In the genomic region with DNA sequence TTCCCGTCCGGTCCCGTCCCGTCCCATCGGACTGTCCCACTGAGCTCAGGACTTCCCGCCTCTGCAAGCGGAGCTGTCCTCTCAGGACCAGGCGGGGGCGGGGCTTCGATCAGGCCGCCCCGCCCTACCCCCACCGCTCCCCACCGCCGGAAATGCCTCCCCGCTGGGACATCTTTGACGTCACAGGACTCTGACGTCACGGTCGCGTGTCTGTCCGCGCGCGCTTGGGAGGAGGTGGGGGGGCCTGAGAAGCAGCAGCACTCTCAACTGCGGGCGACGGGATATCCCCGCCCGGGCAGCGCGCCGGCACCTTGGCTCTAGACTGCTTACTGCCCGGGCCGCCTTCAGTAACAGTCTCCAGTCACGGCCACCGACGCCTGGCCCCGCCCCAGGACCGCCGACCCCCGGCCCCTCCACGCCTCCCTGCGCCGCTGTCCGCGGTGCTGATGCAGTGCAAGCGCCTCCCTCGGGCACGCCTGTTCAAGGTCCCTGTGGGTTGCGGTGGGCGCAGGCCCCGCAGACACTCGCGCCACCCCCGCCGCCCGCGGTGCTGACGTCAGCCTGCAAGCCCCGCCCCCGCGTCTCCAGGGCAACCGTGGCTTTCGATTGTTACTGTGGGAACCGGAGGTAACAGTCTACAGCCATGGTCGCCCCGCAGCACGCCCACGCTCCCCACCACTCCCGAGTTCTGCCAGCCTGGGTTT, we compare ENCODE assay signal across 8 mouse cellular contexts. TPM values are rescaled to one million over a fixed set of nuclear protein-coding genes. Genes with fewer than 3 reads are reported as not detected.
DNase-seq lines count a peak whose midpoint lies in the region; ATAC-seq and TF ChIP-seq lines count a peak whose summit lies in the region.

No protein-coding gene starts in this region.

- no peak for TF ChIP-seq POLR2A in olfactory bulb, adult 2 months (IDR thresholded peaks at IDR 0.05; ENCODE audit: insufficient read depth, low read depth, low read length)
- 0 out of 2 replicates have a peak, but pooled peaks have one; percentile 26 for TF ChIP-seq POLR2A in thymus, adult 2 months (IDR thresholded peaks at IDR 0.05; ENCODE audit: control insufficient read depth, extremely low read depth, insufficient read depth, low read length, poor library complexity)

- peak overlapping the region; percentile 62 for H3K9ac ChIP-seq in forebrain, embryonic 14.5 days (ENCODE audit: low read length)
- H3K9ac ChIP-seq in lung, embryonic 14.5 days: 0 out of 2 replicates have a peak overlapping the region, but pooled peaks have one; percentile 16

- intact Hi-C loops in heart, postnatal 36 days (cut with DNase I): no loop called here

- peaks cover 55% of the 10 kb centered on the region for H3K4me1 ChIP-seq in E14TG2a.4 (replicated peaks; ENCODE audit: low read depth, low read length)
- no peaks in the 10 kb centered on the region; the same call in 1 of the 2 replicates for H3K4me1 ChIP-seq in brown adipose tissue, adult 24 weeks (ENCODE audit: control insufficient read depth, insufficient read depth, insufficient read length, low read length)
- H3K4me1 ChIP-seq in forebrain, embryonic 14.5 days (ENCODE audit: control insufficient read depth, insufficient read depth, low read length): peaks cover 35% of the 10 kb centered on the region
- peaks cover 7% of the 10 kb centered on the region for H3K4me1 ChIP-seq in lung, embryonic 14.5 days (ENCODE audit: insufficient read depth)
- H3K4me1 ChIP-seq in olfactory bulb, adult 2 months (ENCODE audit: control insufficient read depth, insufficient read depth, low read length): peaks cover 33% of the 10 kb centered on the region
- H3K4me1 ChIP-seq in thymus, adult 2 months (replicated peaks; ENCODE audit: control insufficient read depth, insufficient read depth, low read length): peaks cover 46% of the 10 kb centered on the region

- TF ChIP-seq CTCF in E14TG2a.4 (conservative IDR thresholded peaks at IDR 0.05; ENCODE audit: low read length): no peak
- no peak for TF ChIP-seq CTCF in lung, embryonic 14.5 days (IDR thresholded peaks at IDR 0.05; ENCODE audit: low read depth)
- TF ChIP-seq CTCF in olfactory bulb, adult 2 months (IDR thresholded peaks at IDR 0.05; ENCODE audit: insufficient read depth, low read depth, low read length): no peak
- TF ChIP-seq CTCF in thymus, adult 2 months (IDR thresholded peaks at IDR 0.05; ENCODE audit: borderline replicate concordance, control insufficient read depth, extremely low read depth, insufficient read depth, low read length, poor library complexity): no peak

- H3K36me3 ChIP-seq in E14TG2a.4 (ENCODE audit: insufficient read depth, low read length): peaks cover 28% of the 10 kb centered on the region
- H3K36me3 ChIP-seq in forebrain, embryonic 14.5 days (ENCODE audit: control insufficient read depth, insufficient read depth, low read length): peaks cover 15% of the 10 kb centered on the region; the same call in 1 of the 2 replicates
- peaks cover 17% of the 10 kb centered on the region; the same call in 1 of the 2 replicates for H3K36me3 ChIP-seq in lung, embryonic 14.5 days (ENCODE audit: insufficient read depth)
- H3K36me3 ChIP-seq in thymus, adult 2 months (ENCODE audit: control insufficient read depth, insufficient read depth, low read length): no peaks in the 10 kb centered on the region

- H3K4me3 ChIP-seq in E14TG2a.4 (replicated peaks; ENCODE audit: low read length): peak overlapping the region; percentile 85
- H3K4me3 ChIP-seq in brown adipose tissue, adult 24 weeks (ENCODE audit: insufficient read depth, low read depth, low read length): peak overlapping the region; percentile 72
- peak overlapping the region; percentile 68 for H3K4me3 ChIP-seq in forebrain, embryonic 14.5 days (ENCODE audit: low read depth, low read length)
- peak overlapping the region; percentile 61 for H3K4me3 ChIP-seq in lung, embryonic 14.5 days (ENCODE audit: low read depth, low read length)
- peak overlapping the region; percentile 67 for H3K4me3 ChIP-seq in olfactory bulb, adult 2 months (ENCODE audit: insufficient read depth, low read depth, low read length)
- H3K4me3 ChIP-seq in thymus, adult 2 months (ENCODE audit: control insufficient read depth, insufficient read depth, low read length): peak overlapping the region; percentile 36

- peak; percentile 62 for ATAC-seq in forebrain, embryonic 14.5 days
- ATAC-seq in lung, embryonic 14.5 days (ENCODE audit: insufficient read depth): peak; percentile 51

- H3K27ac ChIP-seq in brown adipose tissue, adult 24 weeks (replicated peaks; ENCODE audit: low read depth, low read length): no peak overlapping the region
- H3K27ac ChIP-seq in forebrain, embryonic 14.5 days (ENCODE audit: low read depth, low read length): no peak overlapping the region
- H3K27ac ChIP-seq in lung, embryonic 14.5 days (ENCODE audit: low read depth): no peak overlapping the region
- H3K27ac ChIP-seq in olfactory bulb, adult 2 months (ENCODE audit: insufficient read depth, low read depth, low read length): peak overlapping the region; percentile 73
- H3K27ac ChIP-seq in thymus, adult 2 months (ENCODE audit: control insufficient read depth, insufficient read depth, low read length): no peak overlapping the region

- peak overlapping the region; percentile 77 for H3K4me2 ChIP-seq in forebrain, embryonic 14.5 days (ENCODE audit: low read length)
- peak overlapping the region; percentile 92 for H3K4me2 ChIP-seq in lung, embryonic 14.5 days

- H3K27me3 ChIP-seq in E14TG2a.4 (ENCODE audit: insufficient read depth, low read length): peaks cover 68% of the 10 kb centered on the region
- peaks cover 49% of the 10 kb centered on the region for H3K27me3 ChIP-seq in forebrain, embryonic 14.5 days (replicated peaks; ENCODE audit: control insufficient read depth, insufficient read depth, low read length)
- H3K27me3 ChIP-seq in lung, embryonic 14.5 days (ENCODE audit: insufficient read depth, low read length): peaks cover 43% of the 10 kb centered on the region
- peaks cover 20% of the 10 kb centered on the region; the same call in 1 of the 2 replicates for H3K27me3 ChIP-seq in thymus, adult 2 months (ENCODE audit: control insufficient read depth, insufficient read depth, low read length)

- DNase-seq in forebrain, embryonic 14.5 days (ENCODE audit: low spot score): peak; percentile 84
- peak; percentile 82 to 85 for DNase-seq in heart, postnatal 36 days
- peak; percentile 95 for DNase-seq in layer of hippocampus, adult 8-10 months (ENCODE audit: low spot score in 2 of 2)
- peak; percentile 91 for DNase-seq in lung, embryonic 14.5 days
- DNase-seq in thymus, adult 2 months: peak; percentile 87

- WGBS in forebrain, embryonic 14.5 days: under 1% methylated on average over 54 of the region's 71 CpGs
- under 1% methylated on average over 71 of the region's 71 CpGs for WGBS in lung, embryonic 14.5 days
- WGBS in olfactory bulb, adult 2 months: under 1% methylated on average over 71 of the region's 71 CpGs
- WGBS in thymus, adult 2 months: 1% methylated on average over 71 of the region's 71 CpGs

- H3K9me3 ChIP-seq in E14TG2a.4 (ENCODE audit: low read length): no peaks in the 10 kb centered on the region
- no peaks in the 10 kb centered on the region for H3K9me3 ChIP-seq in forebrain, embryonic 14.5 days (replicated peaks; ENCODE audit: control insufficient read depth, low read length)
- H3K9me3 ChIP-seq in lung, embryonic 14.5 days (ENCODE audit: low read depth, low read length): no peaks in the 10 kb centered on the region

RNA-seq across cellular contexts. Expression of a gene that starts 3.9 kb away (rescaled TPM):
- polyA plus RNA-seq in brown adipose tissue, adult 24 weeks (2012; ENCODE audit: insufficient read depth, insufficient read length, missing spikeins): 4.9 and 5.3 TPM in 2 replicates
- polyA plus RNA-seq in forebrain, embryonic 14.5 days (2014; fragmentation: Nextera tagmentation; extraction: Ambion mirVana): 1.3 and 2.0 TPM in 2 replicates
- total RNA-seq in heart, postnatal 36 days (2021): 10 to 100 TPM; 14.8 to 22.8 TPM
- total RNA-seq in layer of hippocampus, adult 8-10 months (2022): 1 to 10 TPM; 2.9 to 4.9 (median 3.9) TPM
- polyA plus RNA-seq in lung, embryonic 14.5 days (2014; fragmentation: Nextera tagmentation; extraction: Ambion mirVana): 14.0 and 15.6 TPM in 2 replicates
- polyA plus RNA-seq in olfactory bulb, adult 2 months (2012; ENCODE audit: insufficient read depth, insufficient read length, low replicate concordance, missing spikeins): not detected in 2 replicates
- 10.6 and 14.1 TPM in 2 replicates for polyA plus RNA-seq in thymus, adult 2 months (2012; rRNA removed)

RNA-seq across cellular contexts. Expression of a gene that starts 5.4 kb away (rescaled TPM):
- 10.4 and 13.2 TPM in 2 replicates for polyA plus RNA-seq in brown adipose tissue, adult 24 weeks (2012; ENCODE audit: insufficient read depth, insufficient read length, missing spikeins)
- 24.3 and 24.6 TPM in 2 replicates for polyA plus RNA-seq in forebrain, embryonic 14.5 days (2014; fragmentation: Nextera tagmentation; extraction: Ambion mirVana)
- total RNA-seq in heart, postnatal 36 days (2021): 1 to 10 TPM; 5.3 to 7.2 TPM
- 10 to 100 TPM; 15.6 to 23.4 (median 19.8) TPM for total RNA-seq in layer of hippocampus, adult 8-10 months (2022)
- 28.6 and 29.9 TPM in 2 replicates for polyA plus RNA-seq in lung, embryonic 14.5 days (2014; fragmentation: Nextera tagmentation; extraction: Ambion mirVana)
- polyA plus RNA-seq in olfactory bulb, adult 2 months (2012; ENCODE audit: insufficient read depth, insufficient read length, low replicate concordance, missing spikeins): not detected in 2 replicates
- polyA plus RNA-seq in thymus, adult 2 months (2012; rRNA removed): 37.6 and 48.9 TPM in 2 replicates

RNA-seq across cellular contexts. Expression of a gene that starts 17.8 kb away (rescaled TPM):
- 8.8 and 9.4 TPM in 2 replicates for polyA plus RNA-seq in brown adipose tissue, adult 24 weeks (2012; ENCODE audit: insufficient read depth, insufficient read length, missing spikeins)
- 15.9 and 17.6 TPM in 2 replicates for polyA plus RNA-seq in forebrain, embryonic 14.5 days (2014; fragmentation: Nextera tagmentation; extraction: Ambion mirVana)
- total RNA-seq in heart, postnatal 36 days (2021): 1 to 10 TPM; 9.0 to 9.7 TPM
- 10 to 100 TPM; 28.9 to 38.6 (median 30.9) TPM for total RNA-seq in layer of hippocampus, adult 8-10 months (2022)
- 25.0 and 26.5 TPM in 2 replicates for polyA plus RNA-seq in lung, embryonic 14.5 days (2014; fragmentation: Nextera tagmentation; extraction: Ambion mirVana)
- not detected in 2 replicates for polyA plus RNA-seq in olfactory bulb, adult 2 months (2012; ENCODE audit: insufficient read depth, insufficient read length, low replicate concordance, missing spikeins)
- 28.3 and 33.8 TPM in 2 replicates for polyA plus RNA-seq in thymus, adult 2 months (2012; rRNA removed)

RNA-seq across cellular contexts. Expression of a gene that starts 20.3 kb away (rescaled TPM):
- polyA plus RNA-seq in brown adipose tissue, adult 24 weeks (2012; ENCODE audit: insufficient read depth, insufficient read length, missing spikeins): 5.3 and 6.1 TPM in 2 replicates
- polyA plus RNA-seq in forebrain, embryonic 14.5 days (2014; fragmentation: Nextera tagmentation; extraction: Ambion mirVana): 5.0 and 7.4 TPM in 2 replicates
- total RNA-seq in heart, postnatal 36 days (2021): 10 to 100 TPM in 1 of 2 experiments, 1 to 10 TPM in 1; 6.0 to 10.0 TPM
- total RNA-seq in layer of hippocampus, adult 8-10 months (2022): 100 to 1,000 TPM in 2 of 4 experiments, 10 to 100 TPM in 2; 80.7 to 110 (median 97.3) TPM
- polyA plus RNA-seq in lung, embryonic 14.5 days (2014; fragmentation: Nextera tagmentation; extraction: Ambion mirVana): 1.1 and 1.5 TPM in 2 replicates
- polyA plus RNA-seq in olfactory bulb, adult 2 months (2012; ENCODE audit: insufficient read depth, insufficient read length, low replicate concordance, missing spikeins): not detected in 2 replicates
- 15.3 and 15.5 TPM in 2 replicates for polyA plus RNA-seq in thymus, adult 2 months (2012; rRNA removed)

Comparison
In these comparisons a context has a peak if more than half of its experiments do, and no peak if none do; other contexts are left out.
1. RNA of a gene that starts 5.4 kb away (polyA plus RNA-seq): 37.6 to 48.9 TPM in thymus, adult 2 months, 28.6 to 29.9 TPM in lung, embryonic 14.5 days, 24.3 to 24.6 TPM in forebrain, embryonic 14.5 days and 10.4 to 13.2 TPM in brown adipose tissue, adult 24 weeks; not detected in olfactory bulb, adult 2 months; every median in the first group is over 10 times any median in the second.
2. Peak in every context shown above with its lines, with median percentiles within 50 percentile points of each other: H3K4me3 ChIP-seq and DNase-seq.